Mouse (Mus musculus) midbrain, embryonic 14.5 days (tissue): ENCODE results near the gene Wbp2nl. TPM values are rescaled to one million over a fixed set of nuclear protein-coding genes. Genes with fewer than 3 reads are reported as not detected.

Experiments used
- ATAC-seq: fragments of 200-750 bp; cut with Nextera tagmentation; 2 replicates; pipeline ENCODE4 v1.8.0; 2017; ENCODE audit warnings: moderate number of reproducible peaks, moderate library complexity; ENCODE audit not compliant: low FRiP score, low TSS enrichment
- DNase-seq: peaks from one replicate; pipeline ENCODE4 v3.0.0-alpha.2; 2015
- H3K27ac ChIP-seq: fragments of 300-500 bp; sonication (generic); replicated peaks from 2 replicates; pipeline ENCODE4 v1.5.1; 2014; ENCODE audit warnings: mild to moderate bottlenecking, low read depth, low read length, moderate library complexity
- H3K27me3 ChIP-seq: fragments of 300-500 bp; sonication (generic); 2 replicates; pipeline ENCODE4 v1.6.1; 2014; ENCODE audit warnings: low read length, control low read depth, mixed read lengths; ENCODE audit not compliant: control insufficient read depth, insufficient read depth
- H3K36me3 ChIP-seq: fragments of 300-500 bp; sonication (generic); 2 replicates; pipeline ENCODE4 v1.6.1; 2014; ENCODE audit warnings: low read length, control low read depth; ENCODE audit not compliant: control insufficient read depth, insufficient read depth
- H3K4me1 ChIP-seq: fragments of 300-500 bp; sonication (generic); 2 replicates; pipeline ENCODE4 v1.6.1; 2014; ENCODE audit warnings: mild to moderate bottlenecking, antibody characterized with exemption, low read length, control low read depth; ENCODE audit not compliant: control insufficient read depth, insufficient read depth
- H3K4me2 ChIP-seq: fragments of 300-500 bp; sonication (generic); 2 replicates; pipeline ENCODE4 v1.6.1; 2014; ENCODE audit warnings: mild to moderate bottlenecking, low read length, moderate library complexity
- H3K4me3 ChIP-seq: fragments of 300-500 bp; sonication (generic); replicated peaks from 2 replicates; pipeline ENCODE4 v1.5.1; 2014; ENCODE audit warnings: low read depth, low read length
- H3K9ac ChIP-seq: fragments of 300-500 bp; sonication (generic); replicated peaks from 2 replicates; pipeline ENCODE4 v1.6.1; 2014; ENCODE audit warnings: mild to moderate bottlenecking, low read length, moderate library complexity
- H3K9me3 ChIP-seq: fragments of 300-500 bp; sonication (generic); 2 replicates; pipeline ENCODE4 v1.6.1; 2016; ENCODE audit warnings: low read length, control low read depth, mixed read lengths; ENCODE audit not compliant: control insufficient read depth
- WGBS: fragments of 180-500 bp; shearing (Covaris S2); extraction: QIAGEN DNeasy Blood & Tissue Kit; methylation state at CpG from one replicate; pipeline ENCODE4 v1.1.7; 2014; 5-methylcytosine and 5-hydroxymethylcytosine counted together
- polyA plus RNA-seq: library from polyadenylated mRNA; unstranded; fragments of >200 nt; fragmentation: Nextera tagmentation; extraction: Ambion mirVana; gene quantifications from 2 replicates; pipeline ENCODE4 v1.2.1, GENCODE M21; 2014

The Wbp2nl gene
- polyA plus RNA-seq, result not detected in 2 replicates

DNA sequence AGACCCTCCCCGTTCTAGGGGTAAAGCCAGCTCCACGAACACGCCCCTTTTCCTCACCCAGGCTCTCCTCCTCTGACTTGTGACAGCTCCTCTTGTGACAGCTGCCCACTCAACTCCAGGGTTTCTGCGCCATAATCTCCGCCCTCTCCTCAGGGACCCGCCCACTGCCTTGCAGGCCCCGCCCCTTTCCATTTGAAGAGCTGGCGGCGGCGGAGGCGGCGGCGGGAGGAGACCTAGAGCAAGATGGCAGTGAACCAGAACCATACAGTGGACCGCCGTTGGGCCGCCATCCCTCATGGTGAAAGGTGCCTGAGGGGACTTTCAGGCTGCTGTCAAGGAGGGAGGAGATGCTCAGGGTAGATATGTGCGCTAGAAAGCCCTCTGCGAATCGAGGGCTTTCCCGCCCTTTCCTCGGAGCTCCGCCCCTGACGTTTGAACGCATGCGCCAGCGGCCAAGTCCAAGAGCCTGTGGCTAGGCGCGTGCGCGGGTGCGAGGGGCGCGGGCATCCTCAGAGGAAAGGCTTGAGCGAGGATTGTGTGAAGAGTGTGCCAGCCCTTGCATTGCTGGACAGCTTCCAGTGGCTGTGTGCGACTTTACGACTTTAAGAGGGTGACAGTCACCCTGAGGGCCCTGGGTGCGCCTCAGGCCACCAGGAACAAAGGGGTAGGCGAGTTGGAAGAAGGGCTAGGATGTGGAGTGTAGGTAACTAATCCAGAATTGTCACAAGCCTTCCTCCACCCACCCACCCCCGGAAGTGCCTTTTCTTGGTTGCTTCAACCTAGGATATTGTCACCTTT lies at the start of gene Wbp2nl:
Gene Wbp2nl (plus strand): TSS at position 191 of the 798 bp plus-strand sequence.
- 64% methylated on average over 39 of the region's 39 CpGs for WGBS
- H3K27me3 ChIP-seq, result no peaks in the 10 kb centered on the region
- DNase-seq, result no peak
- H3K27ac ChIP-seq, result no peak within 1 kb of the TSS
- no peaks in the 10 kb centered on the region for H3K36me3 ChIP-seq
- H3K4me3 ChIP-seq, result no peak within 1 kb of the TSS
- H3K9ac ChIP-seq, result no peak within 1 kb of the TSS
- no peaks in the 10 kb centered on the region for H3K4me1 ChIP-seq
- ATAC-seq, result no peak
- H3K4me2 ChIP-seq, result no peak within 1 kb of the TSS
- H3K9me3 ChIP-seq, result no peaks in the 10 kb centered on the region

DNA sequence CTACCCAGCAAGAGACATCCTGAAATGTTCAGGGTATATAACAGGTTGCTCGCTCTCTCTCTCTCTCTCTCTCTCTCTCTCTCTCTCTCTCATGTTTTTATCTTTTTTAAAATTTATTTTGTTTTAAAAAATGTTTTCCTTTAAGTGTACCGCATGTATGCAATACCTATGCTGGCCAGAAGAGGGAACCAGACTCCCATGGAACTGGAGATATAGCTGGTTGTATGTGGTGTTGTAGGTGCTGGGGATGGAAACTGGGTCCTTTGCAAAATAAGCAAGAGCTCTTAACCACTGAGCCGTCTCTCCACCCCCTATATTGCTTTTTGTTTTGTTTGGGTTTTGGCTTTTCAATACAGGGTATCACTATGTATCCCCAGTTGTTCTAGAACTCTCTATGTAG lies 47.2 kb upstream of the Wbp2nl start:
- Histone ChIP-seq H3K4me2 (no peak overlapping the region), H3K27ac (no peak overlapping the region), H3K9me3 (no peaks in the 10 kb centered on the region), H3K9ac (no peak overlapping the region), H3K4me3 (no peak overlapping the region), H3K27me3 (no peaks in the 10 kb centered on the region), H3K36me3 (no peaks in the 10 kb centered on the region), H3K4me1 (peaks cover 18% of the 10 kb centered on the region)
- ATAC-seq (no peak), DNase-seq (no peak)
- 98% methylated on average over 3 of the region's 3 CpGs for WGBS

DNA sequence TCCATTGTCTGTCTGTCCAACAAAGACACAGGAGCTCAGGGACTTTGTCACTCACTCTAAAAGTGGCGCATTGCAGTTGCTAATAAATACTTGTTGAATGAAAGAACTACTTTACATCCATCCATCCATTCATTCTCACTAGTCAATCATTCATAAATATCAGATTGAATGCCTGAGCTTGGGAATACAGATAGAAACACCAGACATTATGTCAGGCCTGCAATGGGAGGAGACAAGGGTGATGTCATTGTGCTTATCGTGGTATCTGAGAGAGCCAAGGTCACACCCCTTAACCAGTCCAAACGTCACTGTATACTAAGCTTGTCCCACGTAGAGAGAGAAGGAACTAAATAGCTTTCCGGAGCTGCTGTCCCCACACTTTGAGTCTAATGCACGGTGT lies 46.7 kb upstream of the Wbp2nl start, which contains the start of gene 1500009C09Rik:
Gene 1500009C09Rik (plus strand): TSS at position 301 of the 400 bp plus-strand sequence.
- Histone ChIP-seq H3K36me3 (no peaks in the 10 kb centered on the region), H3K4me2 (no peak within 1 kb of the TSS), H3K9me3 (no peaks in the 10 kb centered on the region), H3K27me3 (no peaks in the 10 kb centered on the region), H3K27ac (no peak within 1 kb of the TSS), H3K9ac (no peak within 1 kb of the TSS), H3K4me1 (peaks cover 23% of the 10 kb centered on the region), H3K4me3 (no peak within 1 kb of the TSS)
- DNase-seq (no peak), ATAC-seq (no peak)
- 92% methylated on average over 6 of the region's 6 CpGs for WGBS

DNA sequence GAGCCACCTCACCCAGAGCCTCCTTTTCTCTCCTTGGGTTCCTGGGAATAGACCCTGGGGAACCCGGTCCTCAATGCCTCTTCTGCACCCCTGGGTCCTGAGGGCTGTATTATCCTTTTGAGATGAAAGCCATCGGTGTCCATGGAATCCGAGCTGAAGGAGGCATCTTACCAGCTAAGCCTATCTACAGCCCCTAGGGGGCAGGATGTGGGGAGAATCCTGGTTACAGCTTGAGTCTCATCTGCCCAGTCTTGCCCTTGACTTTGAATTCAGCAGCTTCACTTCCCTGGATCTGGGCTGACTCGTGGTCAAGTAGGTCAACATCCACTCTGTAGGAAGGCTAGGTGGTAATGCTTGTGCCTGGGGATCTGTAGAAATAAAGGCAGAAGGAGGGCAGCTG lies 43.5 kb upstream of the Wbp2nl start:
- no peaks in the 10 kb centered on the region for H3K9me3 ChIP-seq
- peaks cover 28% of the 10 kb centered on the region for H3K4me1 ChIP-seq
- H3K9ac ChIP-seq, result no peak overlapping the region
- ATAC-seq (no peak), DNase-seq (peak; percentile 60)
- no peaks in the 10 kb centered on the region for H3K36me3 ChIP-seq
- H3K27ac ChIP-seq, result peak overlapping the region; percentile 90
- H3K4me2 ChIP-seq, result peak overlapping the region; percentile 61
- no peaks in the 10 kb centered on the region for H3K27me3 ChIP-seq
- H3K4me3 ChIP-seq, result peak overlapping the region; percentile 53; the same call in 1 of the 2 replicates
- WGBS, result 47% methylated on average over 4 of the region's 4 CpGs

DNA sequence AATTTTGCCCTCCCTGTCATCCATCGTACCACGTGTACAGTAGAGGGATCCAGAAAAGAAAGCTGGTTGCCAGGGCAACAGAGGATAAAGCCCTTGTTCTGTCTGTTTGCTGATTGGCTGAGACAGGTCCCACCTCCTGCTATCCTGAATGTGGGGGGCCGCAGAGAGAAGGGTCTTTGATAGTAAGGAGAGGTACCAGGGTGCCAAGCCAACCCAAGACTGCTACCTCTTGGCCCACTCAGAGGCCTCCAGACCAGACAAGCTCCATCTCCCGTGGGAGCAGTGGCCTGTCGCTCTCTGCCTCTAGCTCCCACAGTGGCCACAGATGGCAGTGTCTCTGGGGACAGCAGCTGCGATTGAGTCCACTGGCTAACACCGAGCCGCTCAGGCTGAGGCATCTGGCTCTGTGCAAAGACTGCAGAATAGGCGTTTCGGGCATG lies 42.8 kb upstream of the Wbp2nl start:
- ATAC-seq, result peak; percentile 93
- WGBS, result 1% methylated on average over 10 of the region's 10 CpGs

DNA sequence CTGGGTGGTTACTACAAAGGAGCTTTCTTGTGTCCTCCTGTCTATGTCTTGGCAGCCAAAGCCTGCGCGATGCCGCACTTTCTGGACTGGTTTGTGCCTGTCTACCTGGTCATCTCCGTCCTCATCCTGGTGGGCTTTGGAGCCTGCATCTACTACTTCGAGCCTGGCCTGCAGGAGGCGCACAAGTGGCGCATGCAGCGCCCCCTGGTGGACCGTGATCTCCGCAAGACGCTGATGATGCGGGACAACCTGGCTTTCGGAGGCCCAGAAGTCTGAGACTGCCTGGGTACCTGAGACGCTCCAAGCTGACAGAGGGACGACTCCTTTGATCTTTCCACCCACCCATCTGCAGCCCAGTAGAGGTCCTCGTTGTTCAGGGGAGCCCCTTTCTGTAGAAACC lies 39.2 kb upstream of the Wbp2nl start:
- H3K9me3 ChIP-seq, result no peaks in the 10 kb centered on the region
- no peak overlapping the region for H3K9ac ChIP-seq
- peaks cover 2% of the 10 kb centered on the region; the same call in 1 of the 2 replicates for H3K36me3 ChIP-seq
- 12% methylated on average over 16 of the region's 16 CpGs for WGBS
- H3K4me3 ChIP-seq, result no peak overlapping the region
- no peak overlapping the region for H3K27ac ChIP-seq
- H3K27me3 ChIP-seq, result no peaks in the 10 kb centered on the region
- H3K4me2 ChIP-seq, result no peak overlapping the region
- ATAC-seq (no peak), DNase-seq (peak; percentile 78)
- H3K4me1 ChIP-seq, result peaks cover 28% of the 10 kb centered on the region

More for the DNA sequence above, 42.8 kb upstream of the Wbp2nl start:
- Histone ChIP-seq H3K4me3 (peak overlapping the region; percentile 53), H3K27ac (peak overlapping the region; percentile 90), H3K27me3 (no peaks in the 10 kb centered on the region), H3K36me3 (peaks cover 2% of the 10 kb centered on the region; the same call in 1 of the 2 replicates), H3K4me1 (peaks cover 28% of the 10 kb centered on the region), H3K4me2 (peak overlapping the region; percentile 61), H3K9ac (peak overlapping the region; percentile 70), H3K9me3 (no peaks in the 10 kb centered on the region)
- peak; percentile 94 for DNase-seq

DNA sequence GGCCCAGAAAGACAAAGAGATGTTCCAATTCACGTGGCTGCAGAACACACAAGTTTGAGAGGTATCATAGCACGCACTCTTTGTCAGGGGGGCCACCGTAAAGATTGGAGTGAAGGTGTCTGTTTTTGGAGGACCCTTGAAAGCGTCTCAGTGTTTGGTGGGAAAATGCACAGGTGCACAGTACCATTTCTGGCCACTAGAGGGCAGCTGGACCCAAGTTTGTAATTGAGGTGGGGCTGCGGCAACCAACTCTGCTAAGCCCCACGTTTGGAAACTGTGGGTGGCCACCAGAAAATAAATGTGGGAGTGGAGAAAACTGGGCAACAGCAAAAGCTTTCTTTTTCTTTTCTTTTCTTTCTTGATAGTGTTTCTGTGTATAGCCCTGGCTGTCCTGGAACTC lies 32.4 kb upstream of the Wbp2nl start:
- no peaks in the 10 kb centered on the region for H3K36me3 ChIP-seq
- no peak overlapping the region for H3K27ac ChIP-seq
- H3K4me2 ChIP-seq, result no peak overlapping the region
- peak; percentile 87 for DNase-seq
- H3K9ac ChIP-seq, result no peak overlapping the region
- H3K27me3 ChIP-seq, result no peaks in the 10 kb centered on the region
- no peaks in the 10 kb centered on the region for H3K9me3 ChIP-seq
- no peak overlapping the region for H3K4me3 ChIP-seq
- WGBS, result 15% methylated on average over 6 of the region's 6 CpGs
- H3K4me1 ChIP-seq, result peaks cover 15% of the 10 kb centered on the region
- ATAC-seq, result no peak

DNA sequence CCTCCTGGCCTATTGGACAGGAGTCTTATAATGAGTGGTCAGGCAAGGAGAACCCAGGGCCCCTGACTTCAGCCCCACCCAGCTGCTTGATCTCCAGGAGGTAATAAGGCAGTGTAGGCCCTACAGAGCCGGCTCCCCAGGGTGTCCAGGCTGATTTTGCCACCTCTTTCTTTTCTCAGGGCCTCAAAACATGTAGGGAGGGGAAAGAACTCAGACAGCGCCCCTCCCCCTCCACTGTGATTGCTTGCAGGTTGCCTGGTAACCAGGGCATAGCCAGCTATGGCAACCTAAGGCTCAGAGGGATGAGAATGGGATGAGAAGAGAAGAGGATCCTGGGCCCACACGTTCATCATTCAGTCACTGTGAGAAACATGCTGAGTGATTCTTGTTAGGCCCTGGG lies 30.6 kb upstream of the Wbp2nl start:
- no peak overlapping the region for H3K4me2 ChIP-seq
- no peak for ATAC-seq
- H3K4me1 ChIP-seq, result peaks cover 15% of the 10 kb centered on the region
- peak; percentile 85 for DNase-seq
- H3K4me3 ChIP-seq, result no peak overlapping the region
- no peaks in the 10 kb centered on the region for H3K27me3 ChIP-seq
- H3K27ac ChIP-seq, result peak overlapping the region; percentile 64
- H3K9ac ChIP-seq, result 0 out of 2 replicates have a peak overlapping the region, but pooled peaks have one; percentile 27
- no peaks in the 10 kb centered on the region for H3K9me3 ChIP-seq
- WGBS, result 3% methylated on average over 3 of the region's 3 CpGs
- no peaks in the 10 kb centered on the region for H3K36me3 ChIP-seq

DNA sequence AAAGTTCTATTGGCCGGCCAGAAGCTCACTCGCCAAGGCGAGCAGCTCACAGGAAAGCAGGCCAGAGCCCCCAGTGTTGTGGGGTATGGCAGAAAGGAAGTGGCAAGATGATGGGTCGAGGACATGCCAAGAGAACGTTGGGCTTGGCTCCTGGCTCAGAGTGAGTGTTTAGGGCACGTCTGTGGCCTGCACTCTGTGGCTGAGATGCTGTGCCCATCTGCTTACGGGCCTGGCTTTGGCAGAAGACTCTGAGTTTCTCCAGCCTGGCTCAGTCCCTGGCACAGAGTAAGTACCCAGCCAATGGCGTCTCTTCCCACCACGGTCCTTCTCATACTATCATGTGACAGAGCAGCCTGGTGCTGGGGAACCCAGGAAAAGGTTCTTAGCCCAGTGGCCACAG lies 30.0 kb upstream of the Wbp2nl start:
- Histone ChIP-seq H3K4me1 (peaks cover 15% of the 10 kb centered on the region), H3K27ac (peak overlapping the region; percentile 64), H3K4me2 (no peak overlapping the region), H3K9me3 (no peaks in the 10 kb centered on the region), H3K27me3 (0 out of 2 replicates have a peak, but pooled peaks cover 5% of the 10 kb centered on the region), H3K4me3 (no peak overlapping the region), H3K9ac (peak overlapping the region; percentile 20; the same call in 1 of the 2 replicates), H3K36me3 (no peaks in the 10 kb centered on the region)
- no peak for DNase-seq
- ATAC-seq, result no peak
- WGBS, result 81% methylated on average over 9 of the region's 9 CpGs
